Mouse (Mus musculus): ENCODE results near the gene Ntrk3. TPM values are rescaled to one million over a fixed set of nuclear protein-coding genes. Genes with fewer than 3 reads are reported as not detected.

Gene Ntrk3
- polyA plus RNA-seq, 1 experiment, result 104 TPM

- 0 out of 2 replicates have a peak, but pooled peaks cover 3% of the 10 kb centered on the region for H3K4me1 ChIP-seq (ENCODE audit: control insufficient read depth, insufficient read depth, insufficient read length, low read length)
- peak overlapping the region; percentile 51; the same call in 1 of the 2 replicates for H3K27ac ChIP-seq (replicated peaks; ENCODE audit: low read depth, low read length)
Measured at GRCm38 (mm10) chr7:78690956-78691355, 46.9 kb downstream of the Ntrk3 start.

GRCm38 (mm10) chr7:78684943-78685342, 52.9 kb downstream of the Ntrk3 start:
- Histone ChIP-seq H3K4me1 (ENCODE audit: control insufficient read depth, insufficient read depth, insufficient read length, low read length) (no peaks in the 10 kb centered on the region), H3K4me3 (ENCODE audit: insufficient read depth, low read depth, low read length) (no peak overlapping the region), H3K27ac (replicated peaks; ENCODE audit: low read depth, low read length) (no peak overlapping the region)

More at GRCm38 (mm10) chr7:78690956-78691355, 46.9 kb downstream of the Ntrk3 start:
- H3K4me3 ChIP-seq (ENCODE audit: insufficient read depth, low read depth, low read length), result no peak overlapping the region

GRCm38 (mm10) chr7:78680871-78681270, 56.9 kb downstream of the Ntrk3 start:
- H3K4me3 ChIP-seq (ENCODE audit: insufficient read depth, low read depth, low read length), result no peak overlapping the region
- H3K27ac ChIP-seq (replicated peaks; ENCODE audit: low read depth, low read length), result no peak overlapping the region
- no peaks in the 10 kb centered on the region for H3K4me1 ChIP-seq (ENCODE audit: control insufficient read depth, insufficient read depth, insufficient read length, low read length)

GRCm38 (mm10) chr7:78669407-78669806, 68.4 kb downstream of the Ntrk3 start:
- Histone ChIP-seq H3K4me3 (ENCODE audit: insufficient read depth, low read depth, low read length) (no peak overlapping the region), H3K27ac (replicated peaks; ENCODE audit: low read depth, low read length) (no peak overlapping the region), H3K4me1 (ENCODE audit: control insufficient read depth, insufficient read depth, insufficient read length, low read length) (no peaks in the 10 kb centered on the region)

- no peak overlapping the region for H3K4me3 ChIP-seq (ENCODE audit: insufficient read depth, low read depth, low read length)
- H3K27ac ChIP-seq (replicated peaks; ENCODE audit: low read depth, low read length), result no peak overlapping the region
- H3K4me1 ChIP-seq (ENCODE audit: control insufficient read depth, insufficient read depth, insufficient read length, low read length), result no peaks in the 10 kb centered on the region
Measured at GRCm38 (mm10) chr7:78668916-78669315, 68.9 kb downstream of the Ntrk3 start.

GRCm38 (mm10) chr7:78668003-78668635, 69.7 kb downstream of the Ntrk3 start:
- H3K27ac ChIP-seq (replicated peaks; ENCODE audit: low read depth, low read length), result no peak overlapping the region
- H3K4me3 ChIP-seq (ENCODE audit: insufficient read depth, low read depth, low read length), result no peak overlapping the region
- H3K4me1 ChIP-seq (ENCODE audit: control insufficient read depth, insufficient read depth, insufficient read length, low read length), result no peaks in the 10 kb centered on the region

- Histone ChIP-seq H3K4me3 (ENCODE audit: insufficient read depth, low read depth, low read length) (no peak overlapping the region), H3K4me1 (ENCODE audit: control insufficient read depth, insufficient read depth, insufficient read length, low read length) (peaks cover 10% of the 10 kb centered on the region; the same call in 1 of the 2 replicates), H3K27ac (replicated peaks; ENCODE audit: low read depth, low read length) (no peak overlapping the region)
Measured at GRCm38 (mm10) chr7:78660832-78661231, 77.0 kb downstream of the Ntrk3 start.

- no peak overlapping the region; the same call in 1 of the 2 replicates for H3K27ac ChIP-seq (replicated peaks; ENCODE audit: low read depth, low read length)
Measured at GRCm38 (mm10) chr7:78659846-78660245, 78.0 kb downstream of the Ntrk3 start.

GRCm38 (mm10) chr7:78658026-78658425, 79.8 kb downstream of the Ntrk3 start:
- no peak overlapping the region for H3K4me3 ChIP-seq (ENCODE audit: insufficient read depth, low read depth, low read length)
- H3K27ac ChIP-seq (replicated peaks; ENCODE audit: low read depth, low read length), result peak overlapping the region; percentile 90
- H3K4me1 ChIP-seq (ENCODE audit: control insufficient read depth, insufficient read depth, insufficient read length, low read length), result peaks cover 10% of the 10 kb centered on the region; the same call in 1 of the 2 replicates

More at GRCm38 (mm10) chr7:78659846-78660245, 78.0 kb downstream of the Ntrk3 start:
- Histone ChIP-seq H3K4me1 (ENCODE audit: control insufficient read depth, insufficient read depth, insufficient read length, low read length) (peaks cover 10% of the 10 kb centered on the region; the same call in 1 of the 2 replicates), H3K4me3 (ENCODE audit: insufficient read depth, low read depth, low read length) (no peak overlapping the region)

- H3K4me3 ChIP-seq (ENCODE audit: insufficient read depth, low read depth, low read length), result no peak overlapping the region
Measured at GRCm38 (mm10) chr7:78656181-78656580, 81.6 kb downstream of the Ntrk3 start.

GRCm38 (mm10) chr7:78653686-78654085, 84.1 kb downstream of the Ntrk3 start:
- no peak overlapping the region for H3K27ac ChIP-seq (replicated peaks; ENCODE audit: low read depth, low read length)
- peaks cover 10% of the 10 kb centered on the region; the same call in 1 of the 2 replicates for H3K4me1 ChIP-seq (ENCODE audit: control insufficient read depth, insufficient read depth, insufficient read length, low read length)
- no peak overlapping the region for H3K4me3 ChIP-seq (ENCODE audit: insufficient read depth, low read depth, low read length)

More at GRCm38 (mm10) chr7:78656181-78656580, 81.6 kb downstream of the Ntrk3 start:
- Histone ChIP-seq H3K4me1 (ENCODE audit: control insufficient read depth, insufficient read depth, insufficient read length, low read length) (peaks cover 10% of the 10 kb centered on the region; the same call in 1 of the 2 replicates), H3K27ac (replicated peaks; ENCODE audit: low read depth, low read length) (peak overlapping the region; percentile 37; the same call in 1 of the 2 replicates)

GRCm38 (mm10) chr7:78652296-78652695, 85.5 kb downstream of the Ntrk3 start:
- H3K27ac ChIP-seq (replicated peaks; ENCODE audit: low read depth, low read length), result no peak overlapping the region
- H3K4me1 ChIP-seq (ENCODE audit: control insufficient read depth, insufficient read depth, insufficient read length, low read length), result peaks cover 4% of the 10 kb centered on the region; the same call in 1 of the 2 replicates
- no peak overlapping the region for H3K4me3 ChIP-seq (ENCODE audit: insufficient read depth, low read depth, low read length)

GRCm38 (mm10) chr7:78651540-78651939, 86.3 kb downstream of the Ntrk3 start:
- no peak overlapping the region for H3K4me3 ChIP-seq (ENCODE audit: insufficient read depth, low read depth, low read length)
- H3K4me1 ChIP-seq (ENCODE audit: control insufficient read depth, insufficient read depth, insufficient read length, low read length), result peaks cover 4% of the 10 kb centered on the region; the same call in 1 of the 2 replicates
- H3K27ac ChIP-seq (replicated peaks; ENCODE audit: low read depth, low read length), result no peak overlapping the region

GRCm38 (mm10) chr7:78643667-78644066, 94.1 kb downstream of the Ntrk3 start:
- H3K27ac ChIP-seq (replicated peaks; ENCODE audit: low read depth, low read length), result no peak overlapping the region
- no peaks in the 10 kb centered on the region for H3K4me1 ChIP-seq (ENCODE audit: control insufficient read depth, insufficient read depth, insufficient read length, low read length)
- H3K4me3 ChIP-seq (ENCODE audit: insufficient read depth, low read depth, low read length), result no peak overlapping the region

- H3K4me1 ChIP-seq (ENCODE audit: control insufficient read depth, insufficient read depth, insufficient read length, low read length), result peaks cover 9% of the 10 kb centered on the region
- no peak overlapping the region for H3K4me3 ChIP-seq (ENCODE audit: insufficient read depth, low read depth, low read length)
- no peak overlapping the region for H3K27ac ChIP-seq (replicated peaks; ENCODE audit: low read depth, low read length)
Measured at GRCm38 (mm10) chr7:78623686-78624085, 114.1 kb downstream of the Ntrk3 start.

- Histone ChIP-seq H3K27ac (replicated peaks; ENCODE audit: low read depth, low read length) (peak overlapping the region; percentile 49), H3K4me3 (ENCODE audit: insufficient read depth, low read depth, low read length) (no peak overlapping the region), H3K4me1 (ENCODE audit: control insufficient read depth, insufficient read depth, insufficient read length, low read length) (peaks cover 9% of the 10 kb centered on the region)
Measured at GRCm38 (mm10) chr7:78621115-78621514, 116.7 kb downstream of the Ntrk3 start.

Data from brown adipose tissue, adult 24 weeks (tissue).